10 mouse cellular contexts compared by ENCODE assay signal in genomic region chr5:48333884-48334513, GRCm38 (mm10). TPM values are rescaled to one million over a fixed set of nuclear protein-coding genes. Genes with fewer than 3 reads are reported as not detected.
DNase-seq lines count a peak whose midpoint lies in the region; ATAC-seq lines count a peak whose summit lies in the region.
"Had no signal": no experiment of that assay in that cellular context is flagged by ENCODE, and none has a peak within 500 bp of the region (broad histone marks: within the 10 kb centered on the region; RNA-seq: fewer than 3 reads in every experiment).

No protein-coding gene starts in this region.

- H3K9me3 ChIP-seq in midbrain, embryonic 11.5 days (ENCODE audit: control insufficient read depth, low read length) = no peaks in the 10 kb centered on the region
- H3K9me3 ChIP-seq in intestine, embryonic 15.5 days = no peaks in the 10 kb centered on the region
- H3K9me3 ChIP-seq: heart, embryonic 13.5 days; limb, embryonic 15.5 days had no signal

- 14% methylated on average over 9 of the region's 9 CpGs for WGBS in midbrain, embryonic 11.5 days
- 43% methylated on average over 9 of the region's 9 CpGs for whole genome bisulfite sequencing in intestine, embryonic 15.5 days

- H3K4me2 ChIP-seq in midbrain, embryonic 11.5 days = no peak overlapping the region
- H3K4me2 ChIP-seq in intestine, embryonic 15.5 days (replicated peaks) = no peak overlapping the region
- H3K4me2 ChIP-seq: heart, embryonic 13.5 days; limb, embryonic 15.5 days had no signal

- H3K36me3 ChIP-seq in midbrain, embryonic 11.5 days (ENCODE audit: control insufficient read depth, insufficient read depth, low read length) = no peaks in the 10 kb centered on the region
- H3K36me3 ChIP-seq in intestine, embryonic 15.5 days = no peaks in the 10 kb centered on the region
- H3K36me3 ChIP-seq: heart, embryonic 13.5 days; limb, embryonic 15.5 days had no signal

- peak; percentile 90 for ATAC-seq in midbrain, embryonic 11.5 days (ENCODE audit: low FRiP score)
- no peak for ATAC-seq in intestine, embryonic 15.5 days
- ATAC-seq: hindbrain, embryonic 16.5 days had no signal

- no peak overlapping the region for H3K4me3 ChIP-seq in midbrain, embryonic 11.5 days (ENCODE audit: low read depth, low read length)
- no peak overlapping the region for H3K4me3 ChIP-seq in intestine, embryonic 15.5 days (replicated peaks)
- H3K4me3 ChIP-seq: heart, embryonic 13.5 days; limb, embryonic 15.5 days had no signal

- DNase-seq in R1 (ENCODE audit: low read depth, low spot score) = peak; percentile 39
- DNase-seq in adrenal gland, adult 8-10 months = peak; percentile 9
- DNase-seq in forelimb bud, embryonic 11.5 days (ENCODE audit: low read depth, low spot score) = peak; percentile 9
- peak; percentile 88 for DNase-seq in midbrain, embryonic 11.5 days (ENCODE audit: low spot score, missing footprints)
- no peak for DNase-seq in layer of hippocampus, adult 9-11 months
- DNase-seq in urinary bladder, postnatal 10 days (ENCODE audit: low spot score) = no peak

- no peak overlapping the region for H3K27ac ChIP-seq in midbrain, embryonic 11.5 days (ENCODE audit: low read depth, low read length)
- no peak overlapping the region for H3K27ac ChIP-seq in intestine, embryonic 15.5 days
- H3K27ac ChIP-seq: heart, embryonic 13.5 days; limb, embryonic 15.5 days had no signal

- H3K27me3 ChIP-seq in midbrain, embryonic 11.5 days (ENCODE audit: control insufficient read depth, insufficient read depth, low read length) = peaks cover 58% of the 10 kb centered on the region
- H3K27me3 ChIP-seq in intestine, embryonic 15.5 days (replicated peaks) = no peaks in the 10 kb centered on the region
- H3K27me3 ChIP-seq: heart, embryonic 13.5 days; limb, embryonic 15.5 days had no signal

- peaks cover 5% of the 10 kb centered on the region for H3K4me1 ChIP-seq in midbrain, embryonic 11.5 days (ENCODE audit: control insufficient read depth, insufficient read depth, low read length)
- no peaks in the 10 kb centered on the region for H3K4me1 ChIP-seq in intestine, embryonic 15.5 days (replicated peaks)
- H3K4me1 ChIP-seq: heart, embryonic 13.5 days; limb, embryonic 15.5 days had no signal

- H3K9ac ChIP-seq in midbrain, embryonic 11.5 days (ENCODE audit: low read length) = no peak overlapping the region
- no peak overlapping the region for H3K9ac ChIP-seq in intestine, embryonic 15.5 days
- H3K9ac ChIP-seq: heart, embryonic 13.5 days; limb, embryonic 15.5 days had no signal

RNA-seq across cellular contexts. Expression of gene 5730480H06Rik, which starts 6.2 kb away (rescaled TPM):
- total RNA-seq in adrenal gland, adult 8-10 months (2022) = 10 to 100 TPM; 11.6 to 22.0 (median 17.2) TPM
- 25.8 and 26.7 TPM in 2 replicates for polyA plus RNA-seq in midbrain, embryonic 11.5 days (2014; fragmentation: Nextera tagmentation; extraction: Ambion mirVana)
- polyA plus RNA-seq in intestine, embryonic 15.5 days (2015; fragmentation: Nextera tagmentation; extraction: Ambion mirVana) = 19.1 and 22.8 TPM in 2 replicates

Comparison
In these comparisons a context has a peak if more than half of its experiments do, and no peak if none do; other contexts are left out.
1. DNase-seq: peak in R1 (single experiment), adrenal gland, adult 8-10 months (single experiment), forelimb bud, embryonic 11.5 days (single experiment) and midbrain, embryonic 11.5 days (single experiment); none in layer of hippocampus, adult 9-11 months (single experiment) and urinary bladder, postnatal 10 days (single experiment).